9 mouse cellular contexts compared by ENCODE assay signal in the genomic region with DNA sequence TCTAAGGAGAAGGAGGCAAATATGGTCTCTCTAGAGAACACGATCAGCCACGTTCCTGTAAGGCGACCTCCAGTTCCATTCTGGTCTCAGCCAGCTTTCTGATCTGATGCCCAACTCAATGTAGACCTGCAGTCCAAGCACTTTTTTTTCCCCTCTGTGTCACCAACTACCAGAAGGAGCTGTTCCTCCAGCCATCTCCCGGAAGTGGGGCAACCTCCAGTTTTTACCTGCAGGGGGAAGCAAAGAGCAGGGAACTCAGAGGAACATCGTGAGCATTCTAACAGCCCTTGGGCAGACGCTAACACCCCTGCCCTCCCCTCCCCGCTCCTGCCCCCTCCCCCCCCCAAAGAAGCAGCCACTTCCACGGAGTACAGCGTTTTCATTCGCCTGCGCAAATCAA. TPM values are rescaled to one million over a fixed set of nuclear protein-coding genes. Genes with fewer than 3 reads are reported as not detected.
DNase-seq lines count a peak whose midpoint lies in the region; ATAC-seq and TF ChIP-seq lines count a peak whose summit lies in the region.
"Had no signal": no experiment of that assay in that cellular context is flagged by ENCODE, and none has a peak within 500 bp of the region (broad histone marks: within the 10 kb centered on the region; RNA-seq: fewer than 3 reads in every experiment).

No protein-coding gene starts in this region.

- no peak overlapping the region for H3K4me2 ChIP-seq in forebrain, embryonic 12.5 days
- H3K4me2 ChIP-seq: heart, embryonic 15.5 days had no signal

- H3K27ac ChIP-seq in gastrocnemius, adult 2 months, result peak overlapping the region; percentile 50
- H3K27ac ChIP-seq in forebrain, embryonic 12.5 days, result no peak overlapping the region
- H3K27ac ChIP-seq: heart, embryonic 15.5 days had no signal

- DNase-seq in 3134 (ENCODE audit: extremely low read depth, insufficient read length, low spot score), result peak; percentile 60
- peak; percentile 84 for DNase-seq in CD4-positive helper T cell, adult 2 months (ENCODE audit: low read depth, low spot score)
- peak; percentile 81 to 83 for DNase-seq in adrenal gland, postnatal 36 days
- peak; percentile 84 for DNase-seq in gastrocnemius, adult 2 months
- peak; percentile 81 for DNase-seq in kidney, postnatal 10 days
- DNase-seq in lung, adult 2 months, result peak; percentile 74
- peak; percentile 34 for DNase-seq in right cerebral cortex, postnatal 4 days

- no peaks in the 10 kb centered on the region for H3K9me3 ChIP-seq in forebrain, embryonic 12.5 days
- H3K9me3 ChIP-seq: heart, embryonic 15.5 days had no signal

- no peak for ATAC-seq in forebrain, embryonic 12.5 days (ENCODE audit: low FRiP score)

- no peak for TF ChIP-seq POLR2A in lung, adult 2 months (IDR thresholded peaks at IDR 0.05; ENCODE audit: borderline replicate concordance, extremely low read depth, low read depth, low read length)

- no peak overlapping the region for H3K4me3 ChIP-seq in gastrocnemius, adult 2 months
- no peak overlapping the region for H3K4me3 ChIP-seq in lung, adult 2 months (replicated peaks; ENCODE audit: extremely low read depth, low read depth, low read length)
- no peak overlapping the region for H3K4me3 ChIP-seq in forebrain, embryonic 12.5 days (replicated peaks)
- H3K4me3 ChIP-seq: heart, embryonic 15.5 days had no signal

- peak; percentile 82 for TF ChIP-seq CTCF in gastrocnemius, adult 2 months (IDR thresholded peaks at IDR 0.05)
- TF ChIP-seq CTCF in lung, adult 2 months (IDR thresholded peaks at IDR 0.05; ENCODE audit: insufficient read depth, low read length), result peak; percentile 76

- no peaks in the 10 kb centered on the region for H3K36me3 ChIP-seq in forebrain, embryonic 12.5 days (replicated peaks)
- H3K36me3 ChIP-seq: heart, embryonic 15.5 days had no signal

- WGBS in lung, adult 2 months, result 24% methylated on average over 11 of the region's 11 CpGs
- 27% methylated on average over 11 of the region's 11 CpGs for WGBS in forebrain, embryonic 12.5 days

- H3K9ac ChIP-seq in forebrain, embryonic 12.5 days, result no peak overlapping the region
- H3K9ac ChIP-seq: heart, embryonic 15.5 days had no signal

- H3K27me3 ChIP-seq in forebrain, embryonic 12.5 days, result no peaks in the 10 kb centered on the region
- H3K27me3 ChIP-seq: heart, embryonic 15.5 days had no signal

- intact Hi-C loops in gastrocnemius, adult 2 months (cut with DNase I), result loop anchor here (1.0 to 5.0 kb wide), 2 partner anchors 95 to 187 kb away; no protein-coding TSS in a partner anchor

- H3K4me1 ChIP-seq in lung, adult 2 months (ENCODE audit: control insufficient read depth, insufficient read depth, low read length), result peaks cover 2% of the 10 kb centered on the region; the same call in 1 of the 2 replicates
- H3K4me1 ChIP-seq in forebrain, embryonic 12.5 days, result no peaks in the 10 kb centered on the region
- H3K4me1 ChIP-seq: heart, embryonic 15.5 days had no signal

RNA-seq across cellular contexts. Expression of a gene that starts 7.8 kb away (rescaled TPM):
- total RNA-seq in adrenal gland, postnatal 36 days (2021), result not detected
- total RNA-seq in gastrocnemius, adult 2 months (2021), result not detected
- polyA plus RNA-seq in lung, adult 2 months (2012; rRNA removed), result 1.0 and 2.2 TPM in 2 replicates
- polyA plus RNA-seq in forebrain, embryonic 12.5 days (2016; fragmentation: Nextera tagmentation; extraction: Ambion mirVana), result 0.12 and 0.51 TPM in 2 replicates

RNA-seq across cellular contexts. Expression of a gene that starts 8.2 kb away (rescaled TPM):
- total RNA-seq in adrenal gland, postnatal 36 days (2021), result 10 to 100 TPM; 23.7 to 24.0 TPM
- 10 to 100 TPM; 23.0 to 24.3 TPM for total RNA-seq in gastrocnemius, adult 2 months (2021)
- polyA plus RNA-seq in lung, adult 2 months (2012; rRNA removed), result 25.8 and 28.5 TPM in 2 replicates
- polyA plus RNA-seq in forebrain, embryonic 12.5 days (2016; fragmentation: Nextera tagmentation; extraction: Ambion mirVana), result 14.5 and 14.6 TPM in 2 replicates

RNA-seq across cellular contexts. Expression of a gene that starts 17.8 kb away (rescaled TPM):
- total RNA-seq in adrenal gland, postnatal 36 days (2021), result 1 to 10 TPM; 4.3 to 9.6 TPM
- total RNA-seq in gastrocnemius, adult 2 months (2021), result 1 to 10 TPM; 1.0 to 1.8 TPM
- 12.0 and 17.4 TPM in 2 replicates for polyA plus RNA-seq in lung, adult 2 months (2012; rRNA removed)
- polyA plus RNA-seq in forebrain, embryonic 12.5 days (2016; fragmentation: Nextera tagmentation; extraction: Ambion mirVana), result 67.1 and 70.7 TPM in 2 replicates

RNA-seq across cellular contexts. Expression of a gene that starts 19.6 kb away (rescaled TPM):
- total RNA-seq in adrenal gland, postnatal 36 days (2021), result 10 to 100 TPM; 40.0 to 41.1 TPM
- 10 to 100 TPM; 21.9 to 25.0 TPM for total RNA-seq in gastrocnemius, adult 2 months (2021)
- 54.9 and 60.8 TPM in 2 replicates for polyA plus RNA-seq in lung, adult 2 months (2012; rRNA removed)
- polyA plus RNA-seq in forebrain, embryonic 12.5 days (2016; fragmentation: Nextera tagmentation; extraction: Ambion mirVana), result 80.4 and 81.9 TPM in 2 replicates

RNA-seq across cellular contexts. Expression of a gene that starts 25.1 kb away (rescaled TPM):
- total RNA-seq in adrenal gland, postnatal 36 days (2021), result 10 to 100 TPM; 43.2 to 43.8 TPM
- total RNA-seq in gastrocnemius, adult 2 months (2021), result 10 to 100 TPM; 39.2 to 43.4 TPM
- 17.9 and 27.0 TPM in 2 replicates for polyA plus RNA-seq in lung, adult 2 months (2012; rRNA removed)
- polyA plus RNA-seq in forebrain, embryonic 12.5 days (2016; fragmentation: Nextera tagmentation; extraction: Ambion mirVana), result 275 and 317 TPM in 2 replicates

Comparison
In these comparisons a context has a peak if more than half of its experiments do, and no peak if none do; other contexts are left out.
1. DNase-seq: peak in every context shown above with its lines; median percentile 84 in CD4-positive helper T cell, adult 2 months; 84 in gastrocnemius, adult 2 months; 82 in adrenal gland, postnatal 36 days; 81 in kidney, postnatal 10 days; 74 in lung, adult 2 months; 60 in 3134; 34 in right cerebral cortex, postnatal 4 days.